Mouse (Mus musculus) forebrain, embryonic 12.5 days (tissue): ENCODE data around the gene Trpc4ap. TPM values are rescaled to one million over a fixed set of nuclear protein-coding genes. Genes with fewer than 3 reads are reported as not detected.

ENCODE experiments used
- ATAC-seq: fragments of 200-750 bp; cut with Nextera tagmentation; 2 replicates; pipeline ENCODE4 v1.8.0; 2017; ENCODE audit warnings: moderate TSS enrichment; ENCODE audit not compliant: low FRiP score
- H3K27ac ChIP-seq: fragments of 300-500 bp; sonication (generic); 2 replicates; pipeline ENCODE4 v1.5.1; 2016; ENCODE audit warnings: mild to moderate bottlenecking
- H3K27me3 ChIP-seq: fragments of 300-500 bp; sonication (generic); 2 replicates; pipeline ENCODE4 v1.6.1; 2016; ENCODE audit warnings: mild to moderate bottlenecking
- H3K36me3 ChIP-seq: fragments of 300-500 bp; sonication (generic); replicated peaks from 2 replicates; pipeline ENCODE4 v1.6.1; 2016; ENCODE audit warnings: mild to moderate bottlenecking
- H3K4me1 ChIP-seq: fragments of 300-500 bp; sonication (generic); 2 replicates; pipeline ENCODE4 v1.6.1; 2016
- H3K4me2 ChIP-seq: fragments of 300-500 bp; sonication (generic); 2 replicates; pipeline ENCODE4 v1.6.1; 2016; ENCODE audit warnings: mild to moderate bottlenecking, moderate library complexity
- H3K4me3 ChIP-seq: fragments of 300-500 bp; sonication (generic); replicated peaks from 2 replicates; pipeline ENCODE4 v1.5.1; 2016; ENCODE audit warnings: mild to moderate bottlenecking
- H3K9ac ChIP-seq: fragments of 300-500 bp; sonication (generic); 2 replicates; pipeline ENCODE4 v1.6.1; 2016; ENCODE audit warnings: mild to moderate bottlenecking
- H3K9me3 ChIP-seq: fragments of 300-500 bp; sonication (generic); 2 replicates; pipeline ENCODE4 v1.6.1; 2016
- WGBS: fragments of 180-500 bp; shearing (Covaris S2); methylation state at CpG from one replicate; pipeline ENCODE4 v1.1.7; 2016; 5-methylcytosine and 5-hydroxymethylcytosine counted together
- polyA plus RNA-seq: library from polyadenylated mRNA; unstranded; fragments of >200 nt; fragmentation: Nextera tagmentation; extraction: Ambion mirVana; gene quantifications from 2 replicates; pipeline ENCODE4 v1.2.1, GENCODE M21; 2016

Gene Trpc4ap
- polyA plus RNA-seq, 1 experiment from 2014 or later: 159 TPM

GRCm38 (mm10) chr2:155689211-155689610, 3.0 kb downstream of the Trpc4ap start:
- Histone ChIP-seq H3K4me1 (peaks cover 22% of the 10 kb centered on the region), H3K27ac (no peak overlapping the region), H3K4me3 (no peak overlapping the region), H3K9ac (no peak overlapping the region), H3K4me2 (no peak overlapping the region), H3K36me3 (peaks cover 13% of the 10 kb centered on the region), H3K27me3 (no peaks in the 10 kb centered on the region), H3K9me3 (no peaks in the 10 kb centered on the region)
- ATAC-seq: no peak
- 87% methylated on average over 4 of the region's 4 CpGs for WGBS

DNA sequence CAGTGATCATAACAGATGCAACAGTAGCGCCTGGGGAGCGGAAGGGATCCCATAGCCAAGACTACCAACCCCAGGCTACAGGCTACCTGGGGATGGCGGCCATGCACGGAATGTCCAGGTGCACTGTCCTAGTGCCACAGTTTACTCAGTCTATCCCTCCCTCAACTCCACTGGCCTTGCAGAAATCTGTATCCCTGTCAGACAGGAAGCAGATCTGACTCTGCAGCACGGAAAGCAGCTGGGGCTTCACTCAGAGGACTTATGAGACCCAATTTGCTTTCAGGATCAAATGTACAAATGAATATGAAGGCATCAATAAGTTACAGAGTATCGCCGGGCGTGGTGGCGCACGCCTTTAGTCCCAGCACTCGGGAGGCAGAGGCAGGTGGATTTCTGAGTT, 4.4 kb downstream of the Trpc4ap start:
- Histone ChIP-seq H3K4me3 (no peak overlapping the region), H3K4me2 (no peak overlapping the region), H3K27ac (no peak overlapping the region), H3K9ac (no peak overlapping the region), H3K36me3 (peaks cover 13% of the 10 kb centered on the region), H3K9me3 (no peaks in the 10 kb centered on the region), H3K27me3 (no peaks in the 10 kb centered on the region), H3K4me1 (peaks cover 22% of the 10 kb centered on the region)
- no peak for ATAC-seq
- 98% methylated on average over 11 of the region's 11 CpGs for WGBS

DNA sequence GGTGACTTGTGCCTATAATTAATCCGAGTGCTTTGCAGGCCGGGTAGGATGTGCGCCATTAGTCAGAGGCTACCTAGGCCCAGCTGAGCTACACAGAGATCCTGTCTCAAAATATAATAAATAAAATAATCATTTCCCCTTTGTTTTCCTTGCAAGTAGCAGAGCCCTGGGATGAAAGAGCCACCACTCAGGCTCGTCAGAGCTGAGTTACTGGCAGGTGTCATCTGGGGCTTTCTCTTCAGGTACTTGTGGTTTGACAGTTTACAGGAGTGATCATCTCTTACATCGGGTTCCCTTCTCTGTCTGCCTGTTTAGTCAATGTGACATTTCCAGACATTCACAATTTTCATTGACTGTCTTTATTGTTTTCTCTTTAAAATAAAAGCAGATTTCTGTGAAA, 5.6 kb downstream of the Trpc4ap start:
- Histone ChIP-seq H3K9me3 (no peaks in the 10 kb centered on the region), H3K4me1 (peaks cover 22% of the 10 kb centered on the region), H3K27me3 (no peaks in the 10 kb centered on the region), H3K27ac (no peak overlapping the region), H3K4me2 (no peak overlapping the region), H3K36me3 (peaks cover 13% of the 10 kb centered on the region), H3K9ac (no peak overlapping the region), H3K4me3 (no peak overlapping the region)
- 89% methylated on average over 5 of the region's 5 CpGs for WGBS
- no peak for ATAC-seq

DNA sequence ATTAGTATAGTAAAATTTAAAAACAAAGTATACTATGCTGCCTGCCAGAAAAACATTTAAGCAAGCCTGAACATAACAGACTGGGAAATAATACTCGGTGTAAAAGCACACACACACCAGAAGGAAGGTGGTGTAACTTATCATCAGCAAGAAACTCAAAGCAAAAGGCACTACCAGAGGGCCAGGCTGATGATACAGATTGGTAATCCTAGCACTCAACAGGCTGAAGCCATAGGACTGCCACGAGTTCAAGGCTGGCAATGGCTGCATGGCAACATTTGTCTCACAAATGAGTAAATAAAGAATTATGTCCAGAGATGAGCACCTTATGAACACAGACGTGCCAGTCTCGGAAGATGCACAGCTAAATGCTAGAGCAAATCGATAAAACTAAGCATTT, 8.4 kb downstream of the Trpc4ap start:
- Histone ChIP-seq H3K36me3 (peaks cover 13% of the 10 kb centered on the region), H3K27ac (no peak overlapping the region), H3K27me3 (no peaks in the 10 kb centered on the region), H3K4me3 (no peak overlapping the region), H3K9me3 (no peaks in the 10 kb centered on the region), H3K4me2 (no peak overlapping the region), H3K9ac (no peak overlapping the region), H3K4me1 (peaks cover 2% of the 10 kb centered on the region; the same call in 1 of the 2 replicates)
- 95% methylated on average over 5 of the region's 5 CpGs for WGBS
- no peak for ATAC-seq

DNA sequence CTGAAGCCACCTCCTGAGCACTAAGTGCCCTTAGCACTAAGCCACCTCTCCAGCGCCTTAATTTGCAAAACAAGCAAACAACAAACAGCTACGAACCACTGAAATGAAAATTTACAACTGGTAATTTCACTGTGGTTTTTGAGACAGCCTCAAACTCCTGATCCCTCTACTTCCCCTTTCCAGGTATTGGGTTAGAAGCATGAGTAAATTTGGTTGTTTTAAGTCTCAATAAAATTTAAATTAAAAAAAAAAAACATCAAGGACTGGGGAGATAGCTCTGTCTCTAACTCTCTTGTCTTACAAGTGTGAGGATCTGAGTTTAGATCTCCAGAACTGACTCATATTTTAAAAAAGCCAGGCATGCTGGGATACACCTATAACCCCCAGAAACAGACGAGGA, 9.0 kb downstream of the Trpc4ap start:
- WGBS: 78% methylated on average over 3 of the region's 3 CpGs
- no peak overlapping the region for H3K9ac ChIP-seq

GRCm38 (mm10) chr2:155681874-155682273, 10.3 kb downstream of the Trpc4ap start:
- Histone ChIP-seq H3K36me3 (0 out of 2 replicates have a peak, but pooled peaks cover 5% of the 10 kb centered on the region), H3K9me3 (no peaks in the 10 kb centered on the region), H3K27ac (no peak overlapping the region), H3K9ac (no peak overlapping the region), H3K27me3 (no peaks in the 10 kb centered on the region), H3K4me2 (no peak overlapping the region), H3K4me1 (peaks cover 2% of the 10 kb centered on the region; the same call in 1 of the 2 replicates), H3K4me3 (no peak overlapping the region)
- no peak for ATAC-seq
- 89% methylated on average over 2 of the region's 2 CpGs for WGBS

More for the DNA sequence above, 9.0 kb downstream of the Trpc4ap start:
- no peak overlapping the region for H3K4me2 ChIP-seq
- no peak for ATAC-seq
- H3K27me3 ChIP-seq: no peaks in the 10 kb centered on the region
- peaks cover 2% of the 10 kb centered on the region; the same call in 1 of the 2 replicates for H3K4me1 ChIP-seq
- H3K4me3 ChIP-seq: no peak overlapping the region
- H3K36me3 ChIP-seq: peaks cover 13% of the 10 kb centered on the region
- no peaks in the 10 kb centered on the region for H3K9me3 ChIP-seq
- no peak overlapping the region for H3K27ac ChIP-seq

GRCm38 (mm10) chr2:155681194-155681593, 11.0 kb downstream of the Trpc4ap start:
- Histone ChIP-seq H3K4me3 (no peak overlapping the region), H3K36me3 (0 out of 2 replicates have a peak, but pooled peaks cover 5% of the 10 kb centered on the region), H3K9ac (no peak overlapping the region), H3K27ac (no peak overlapping the region), H3K4me2 (no peak overlapping the region), H3K9me3 (no peaks in the 10 kb centered on the region), H3K4me1 (peaks cover 2% of the 10 kb centered on the region; the same call in 1 of the 2 replicates), H3K27me3 (no peaks in the 10 kb centered on the region)
- no peak for ATAC-seq
- WGBS: 89% methylated on average over 8 of the region's 8 CpGs

- Histone ChIP-seq H3K9ac (no peak overlapping the region), H3K4me2 (no peak overlapping the region), H3K36me3 (0 out of 2 replicates have a peak, but pooled peaks cover 2% of the 10 kb centered on the region), H3K4me1 (peaks cover 2% of the 10 kb centered on the region; the same call in 1 of the 2 replicates), H3K27me3 (no peaks in the 10 kb centered on the region), H3K9me3 (no peaks in the 10 kb centered on the region), H3K27ac (no peak overlapping the region), H3K4me3 (no peak overlapping the region)
- no peak for ATAC-seq
- 80% methylated on average over 5 of the region's 5 CpGs for WGBS
Observed at GRCm38 (mm10) chr2:155680591-155680990, 11.6 kb downstream of the Trpc4ap start.

DNA sequence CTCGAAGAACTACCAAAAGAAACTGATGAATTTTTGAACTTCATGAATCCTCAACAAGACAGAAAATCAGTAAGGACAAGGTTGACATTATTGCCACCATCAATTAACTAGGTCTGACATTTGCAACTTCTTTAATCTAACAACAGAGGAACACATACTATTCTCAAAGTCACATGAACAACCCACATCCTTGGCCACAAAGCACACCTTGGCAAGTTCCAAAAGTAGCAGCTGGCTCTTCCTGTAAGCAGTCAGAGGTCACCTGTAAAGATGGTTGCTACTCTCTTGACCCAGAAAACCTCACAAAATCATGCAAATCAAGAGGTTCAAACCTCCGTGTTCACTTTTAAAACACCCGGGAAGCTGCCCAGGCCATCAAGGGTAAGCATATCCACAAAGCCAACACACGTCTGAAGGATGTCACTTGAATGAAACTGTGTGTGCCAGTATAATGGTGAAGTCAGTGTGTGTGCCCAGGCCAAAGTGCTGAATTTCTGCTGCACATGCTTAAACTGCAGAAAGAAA, 12.5 kb downstream of the Trpc4ap start:
- no peak for ATAC-seq
- no peak overlapping the region for H3K4me3 ChIP-seq
- no peak overlapping the region for H3K4me2 ChIP-seq
- no peaks in the 10 kb centered on the region for H3K36me3 ChIP-seq
- H3K9ac ChIP-seq: no peak overlapping the region
- no peak overlapping the region for H3K27ac ChIP-seq
- H3K9me3 ChIP-seq: no peaks in the 10 kb centered on the region
- WGBS: 92% methylated on average over 4 of the region's 4 CpGs
- H3K27me3 ChIP-seq: no peaks in the 10 kb centered on the region
- peaks cover 4% of the 10 kb centered on the region for H3K4me1 ChIP-seq

GRCm38 (mm10) chr2:155675118-155675517, 17.1 kb downstream of the Trpc4ap start:
- H3K27me3 ChIP-seq: no peaks in the 10 kb centered on the region
- H3K9me3 ChIP-seq: no peaks in the 10 kb centered on the region
- WGBS: 77% methylated on average over 4 of the region's 4 CpGs
- H3K4me3 ChIP-seq: no peak overlapping the region
- no peak overlapping the region for H3K4me2 ChIP-seq
- H3K36me3 ChIP-seq: peaks cover 25% of the 10 kb centered on the region
- ATAC-seq: no peak
- H3K4me1 ChIP-seq: peaks cover 2% of the 10 kb centered on the region; the same call in 1 of the 2 replicates
- no peak overlapping the region for H3K27ac ChIP-seq
- no peak overlapping the region for H3K9ac ChIP-seq

DNA sequence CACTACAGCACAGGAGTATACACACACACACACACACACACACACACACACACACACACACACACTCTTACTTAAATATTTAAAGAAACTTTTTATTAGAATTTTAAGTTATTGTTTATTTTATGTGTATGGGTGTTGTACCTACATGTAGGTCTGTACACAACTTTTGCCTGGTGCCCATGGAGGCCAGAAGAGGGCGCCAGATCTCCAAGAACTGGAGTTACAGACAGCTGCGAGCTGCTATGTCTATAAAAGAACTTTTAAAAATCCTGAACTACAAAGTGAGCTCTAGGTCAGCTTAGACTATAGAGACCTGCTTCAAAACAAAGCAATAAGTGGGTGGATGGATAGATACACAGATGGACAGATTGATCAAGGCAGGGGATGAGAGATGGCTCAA, 18.6 kb downstream of the Trpc4ap start:
- ATAC-seq: no peak
- no peak overlapping the region for H3K4me2 ChIP-seq
- H3K27ac ChIP-seq: no peak overlapping the region
- no peaks in the 10 kb centered on the region for H3K9me3 ChIP-seq
- H3K27me3 ChIP-seq: no peaks in the 10 kb centered on the region
- WGBS: 30% methylated on average over 2 of the region's 2 CpGs
- no peak overlapping the region for H3K4me3 ChIP-seq
- no peak overlapping the region for H3K9ac ChIP-seq
- H3K4me1 ChIP-seq: peaks cover 2% of the 10 kb centered on the region; the same call in 1 of the 2 replicates
- peaks cover 25% of the 10 kb centered on the region for H3K36me3 ChIP-seq

DNA sequence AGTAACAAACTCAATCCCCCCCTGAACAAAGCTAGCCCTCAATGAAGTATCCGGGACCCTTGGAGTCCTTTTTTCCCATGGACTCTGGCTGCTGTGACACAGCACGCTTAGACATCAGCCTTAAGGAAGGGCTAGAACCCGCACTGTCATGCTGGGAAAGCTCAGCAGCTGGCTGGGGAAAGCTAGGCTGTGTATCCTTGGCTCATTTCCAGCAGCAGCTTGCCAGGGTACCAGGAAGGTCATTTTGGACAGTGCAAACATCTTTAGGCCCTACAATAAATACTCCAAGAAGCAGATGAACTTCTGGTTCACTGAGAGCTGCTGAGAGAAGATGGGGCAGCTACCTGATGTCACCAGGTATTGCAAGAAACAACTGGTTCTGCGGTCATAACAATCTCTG, 20.9 kb downstream of the Trpc4ap start:
- Histone ChIP-seq H3K9ac (no peak overlapping the region), H3K4me1 (peaks cover 2% of the 10 kb centered on the region; the same call in 1 of the 2 replicates), H3K4me3 (no peak overlapping the region), H3K4me2 (no peak overlapping the region), H3K36me3 (peaks cover 41% of the 10 kb centered on the region), H3K27me3 (no peaks in the 10 kb centered on the region), H3K27ac (no peak overlapping the region), H3K9me3 (no peaks in the 10 kb centered on the region)
- ATAC-seq: no peak
- 97% methylated on average over 4 of the region's 4 CpGs for WGBS

- Histone ChIP-seq H3K9ac (no peak overlapping the region), H3K4me2 (no peak overlapping the region), H3K9me3 (no peaks in the 10 kb centered on the region), H3K27ac (no peak overlapping the region), H3K4me1 (no peaks in the 10 kb centered on the region), H3K36me3 (peaks cover 65% of the 10 kb centered on the region), H3K27me3 (no peaks in the 10 kb centered on the region), H3K4me3 (no peak overlapping the region)
- WGBS: 86% methylated on average over 4 of the region's 4 CpGs
- no peak for ATAC-seq
Observed at GRCm38 (mm10) chr2:155668461-155668860, 23.7 kb downstream of the Trpc4ap start.
